Mouse (Mus musculus): Measurements from ENCODE around the gene Nav1.
A peak's percentile ranks its signal among the peaks of the same experiment; 100 is the strongest.
"Not testable (repeated sequence)": the region's sequence is repeated elsewhere in the genome, so short reads cannot be mapped to it uniquely, and the experiment has no call there.

Gene Nav1

DNA sequence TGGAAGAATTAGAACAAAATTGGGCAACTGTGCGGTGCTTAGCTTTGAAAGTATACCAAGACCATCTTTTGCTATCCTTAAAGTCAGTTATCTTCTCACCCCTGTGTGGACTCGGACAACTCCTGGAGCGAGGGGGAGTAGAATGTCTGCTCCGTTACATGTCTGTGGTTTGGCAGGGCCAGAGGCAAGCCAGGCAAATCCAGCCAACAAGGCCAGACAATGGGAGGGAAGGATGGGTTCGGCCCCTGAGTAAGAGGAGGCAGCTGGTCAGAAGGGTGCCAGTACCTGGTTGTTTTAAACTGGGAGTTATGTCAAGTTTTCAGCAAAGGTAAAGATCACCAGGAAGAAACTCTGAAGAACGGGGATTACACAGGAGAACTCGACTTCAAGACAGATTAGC lies 121.9 kb downstream of the Nav1 start:
- no peak for DNase-seq (ENCODE audit: low read depth)

GRCm38 (mm10) chr1:135484503-135485051 lies 122.5 kb downstream of the Nav1 start:
- not testable (repeated sequence) for DNase-seq (ENCODE audit: low read depth)

- no peak for DNase-seq (ENCODE audit: low read depth)
Measured at GRCm38 (mm10) chr1:135483971-135484370, 123.1 kb downstream of the Nav1 start.

DNA sequence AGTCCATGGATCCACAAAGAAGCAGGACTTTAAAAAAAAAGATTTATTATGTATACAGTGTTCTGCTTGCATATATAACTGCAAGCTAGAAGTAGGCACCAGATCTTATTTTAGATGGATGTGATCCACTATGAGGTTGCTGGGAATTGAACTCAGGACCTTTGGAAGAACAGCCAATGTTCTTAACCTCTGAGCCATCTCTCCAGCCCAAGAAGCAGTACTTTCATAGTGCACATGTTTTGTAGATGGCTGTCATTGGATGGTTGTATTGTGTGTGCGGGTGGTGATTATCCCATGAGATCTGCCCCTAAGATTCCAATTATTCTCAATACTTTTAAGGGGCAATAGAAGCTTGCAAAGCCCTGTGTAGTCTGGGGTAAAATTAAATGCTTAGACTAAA lies 124.4 kb downstream of the Nav1 start:
- no peak for DNase-seq (ENCODE audit: low read depth)

- DNase-seq (ENCODE audit: low read depth): no peak
Measured at GRCm38 (mm10) chr1:135481656-135482055, 125.4 kb downstream of the Nav1 start.

DNA sequence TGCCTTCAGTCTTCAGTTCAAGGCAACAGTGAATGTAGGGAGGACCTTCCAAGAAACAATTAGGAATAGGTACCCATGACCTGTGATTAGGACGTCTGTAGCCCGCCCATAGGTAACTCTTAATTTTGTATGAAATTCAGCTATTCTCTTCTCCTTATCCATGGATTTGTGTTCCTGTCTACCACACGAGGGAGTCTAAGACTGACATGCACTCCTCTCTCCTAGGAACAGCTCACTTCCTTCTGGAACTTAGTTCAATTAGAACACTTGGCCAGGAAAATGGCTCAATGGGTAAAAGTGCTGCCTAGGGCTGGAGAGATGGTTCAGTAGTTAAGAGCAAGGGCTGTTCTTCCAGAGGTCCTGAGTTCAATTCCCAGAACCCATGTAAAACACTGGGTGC lies 126.3 kb downstream of the Nav1 start:
- no peak for DNase-seq (ENCODE audit: low read depth)

- no peak for DNase-seq (ENCODE audit: low read depth)
Measured at GRCm38 (mm10) chr1:135475571-135475895, 131.6 kb downstream of the Nav1 start.

DNA sequence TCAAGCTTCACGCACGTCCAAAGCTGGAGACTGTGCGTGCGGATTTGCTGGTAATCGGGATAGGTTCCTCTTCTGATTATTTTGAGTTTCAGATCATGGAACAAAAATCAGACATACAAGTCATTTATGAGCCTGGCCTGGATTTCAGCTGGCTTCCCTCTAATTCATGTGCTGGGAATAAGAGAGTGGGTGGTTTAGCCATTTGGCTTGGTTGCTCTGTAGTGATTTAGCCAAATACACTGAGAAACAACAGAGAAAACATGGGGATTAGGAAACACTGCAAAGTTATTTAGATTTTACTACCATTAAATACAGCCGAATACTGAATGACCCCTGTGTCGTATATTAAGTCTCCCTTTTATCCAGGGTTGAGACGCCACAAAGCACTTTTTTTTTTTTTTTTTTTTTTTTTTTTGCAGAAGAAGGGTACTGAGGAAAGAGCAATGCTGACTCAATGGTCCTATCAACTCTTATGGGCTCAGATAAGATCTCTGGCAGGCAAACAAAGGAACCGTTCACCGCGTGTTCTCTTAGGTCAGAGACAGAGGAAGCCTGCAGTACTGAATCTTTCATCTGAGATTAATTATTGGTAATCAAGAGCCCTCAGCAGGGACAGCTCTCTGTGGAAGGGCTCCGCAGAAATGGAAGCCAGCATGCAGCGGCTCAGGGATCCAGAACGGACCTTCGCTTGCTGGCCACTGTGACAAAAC lies 132.1 kb downstream of the Nav1 start:
- DNase-seq (ENCODE audit: low read depth): peak; percentile 54

GRCm38 (mm10) chr1:135472536-135472935 lies 134.6 kb downstream of the Nav1 start:
- no peak for DNase-seq (ENCODE audit: low read depth)

- DNase-seq (ENCODE audit: low read depth): peak; percentile 50
Measured at GRCm38 (mm10) chr1:135471742-135472141, 135.4 kb downstream of the Nav1 start.

- DNase-seq (ENCODE audit: low read depth): no peak
Measured at GRCm38 (mm10) chr1:135470546-135470945, 136.5 kb downstream of the Nav1 start.

DNA sequence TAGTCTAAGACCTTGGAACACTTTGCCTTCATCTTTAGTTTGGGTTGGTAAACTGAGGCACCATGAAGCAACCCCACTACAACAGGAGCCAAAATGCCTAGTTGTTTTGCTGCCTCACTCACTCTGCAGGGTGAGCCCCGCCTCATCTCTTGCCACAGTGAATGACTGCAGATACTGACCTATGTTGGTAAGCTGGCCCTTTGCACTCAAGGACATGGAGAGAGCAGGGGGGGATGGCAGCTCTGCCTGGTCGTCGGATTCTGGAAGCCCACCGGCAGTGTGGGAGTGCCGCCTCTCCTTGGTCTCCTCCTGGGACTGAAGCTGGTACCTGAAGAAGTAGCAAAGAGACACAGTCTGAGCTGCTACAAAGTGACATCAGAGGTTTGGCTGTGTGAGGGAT lies 139.6 kb downstream of the Nav1 start:
- DNase-seq (ENCODE audit: low read depth): no peak

GRCm38 (mm10) chr1:135466935-135467334 lies 140.2 kb downstream of the Nav1 start:
- peak; percentile 93 for DNase-seq (ENCODE audit: low read depth)

- no peak for DNase-seq (ENCODE audit: low read depth)
Measured at GRCm38 (mm10) chr1:135465734-135466133, 141.4 kb downstream of the Nav1 start.

DNA sequence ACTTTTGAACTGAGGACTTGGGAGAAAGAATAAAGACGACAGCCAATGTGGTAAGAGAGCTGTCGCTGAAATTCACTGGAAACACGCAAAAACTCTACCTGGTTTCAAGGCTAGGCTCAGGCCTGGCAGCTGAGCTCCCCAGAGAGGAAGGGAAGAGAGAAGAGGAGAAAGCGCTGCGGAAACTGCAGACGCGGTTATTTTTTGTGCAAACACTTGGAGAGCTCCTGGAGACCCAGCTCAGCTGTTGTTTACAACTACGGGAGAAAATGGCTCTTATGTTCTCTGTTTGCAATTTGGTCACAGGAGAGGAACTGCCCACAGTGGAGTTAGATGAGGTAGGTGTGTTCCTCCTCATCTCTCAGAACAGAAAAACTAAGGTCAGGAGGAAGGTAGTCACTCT lies 144.4 kb downstream of the Nav1 start:
- DNase-seq (ENCODE audit: low read depth): no peak

DNA sequence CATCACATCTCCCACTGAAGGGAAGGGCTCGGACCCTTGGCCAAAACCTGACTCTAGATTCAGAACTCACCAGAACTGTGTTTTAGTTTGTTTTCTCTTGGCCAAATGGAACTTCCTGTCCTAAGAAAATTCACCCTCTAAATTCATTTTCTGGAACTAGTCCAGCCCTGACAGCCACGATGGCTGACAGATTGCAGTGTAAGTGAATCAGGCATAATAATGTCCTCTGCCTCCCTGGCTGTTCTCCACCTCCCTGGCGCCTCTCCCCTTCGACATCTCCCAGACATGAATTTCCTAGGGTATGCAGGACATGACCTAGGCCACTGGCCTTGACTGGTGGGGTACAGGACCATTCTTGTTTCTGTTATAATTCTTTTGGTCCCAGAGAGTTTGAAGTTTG lies 144.8 kb downstream of the Nav1 start:
- DNase-seq (ENCODE audit: low read depth): no peak

DNA sequence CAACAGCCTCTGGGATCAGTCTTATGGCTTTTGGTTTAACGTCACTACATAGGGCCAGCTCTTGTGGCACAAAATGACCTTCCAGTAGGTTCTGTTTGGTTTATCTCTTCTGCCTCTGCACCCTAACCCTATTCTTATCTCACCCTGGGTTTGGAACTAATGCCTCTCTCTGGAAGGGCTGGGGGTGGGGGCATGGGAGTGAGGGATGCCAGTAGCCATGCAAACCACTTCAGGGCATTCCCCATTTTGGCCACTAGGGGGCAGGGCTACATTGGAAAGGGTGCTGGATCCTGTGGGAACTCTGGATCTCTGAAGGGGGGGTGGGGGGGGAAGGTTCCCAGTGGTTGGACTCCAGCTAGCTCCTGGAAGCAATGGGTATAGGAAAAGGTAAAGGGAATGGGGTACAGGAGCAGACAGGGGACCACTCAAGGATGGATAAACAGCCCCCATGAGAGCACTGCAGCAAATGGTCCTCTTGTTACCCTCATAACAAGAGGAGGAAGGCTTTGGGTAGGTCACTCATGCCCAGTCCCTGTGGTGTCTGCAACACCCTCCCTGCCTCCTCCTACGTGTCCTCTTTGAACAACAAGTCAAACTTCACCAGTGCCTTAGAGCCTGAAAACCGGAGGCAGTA lies 145.9 kb downstream of the Nav1 start:
- DNase-seq (ENCODE audit: low read depth): peak; percentile 85

- no peak for DNase-seq (ENCODE audit: low read depth)
Measured at GRCm38 (mm10) chr1:135460521-135460920, 146.6 kb downstream of the Nav1 start.

GRCm38 (mm10) chr1:135457860-135458259 lies 149.2 kb downstream of the Nav1 start:
- DNase-seq (ENCODE audit: low read depth): no peak

GRCm38 (mm10) chr1:135452259-135452658 lies 154.8 kb downstream of the Nav1 start:
- DNase-seq (ENCODE audit: low read depth): peak; percentile 59

- no peak for DNase-seq (ENCODE audit: low read depth)
Measured at GRCm38 (mm10) chr1:135451419-135451818, 155.7 kb downstream of the Nav1 start.

DNA sequence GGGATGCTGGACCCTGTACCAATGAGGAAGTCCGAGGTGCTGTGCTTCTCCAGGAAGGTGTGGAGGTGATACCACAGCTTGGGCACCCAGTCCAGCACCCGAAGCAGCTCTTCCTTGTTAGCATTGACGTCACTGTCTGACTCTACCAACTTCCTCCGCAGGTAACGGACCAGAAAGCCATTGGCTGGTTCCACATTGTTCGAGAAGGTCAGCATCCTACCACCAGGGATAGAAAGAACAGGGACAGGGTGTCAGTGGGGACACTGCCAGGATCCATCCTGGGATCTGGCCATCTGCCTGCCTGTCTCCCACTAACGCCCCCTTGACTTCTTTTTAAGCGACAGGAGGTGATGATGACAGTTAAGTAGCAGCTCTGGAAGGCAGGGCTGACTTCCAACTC lies 157.2 kb downstream of the Nav1 start:
- DNase-seq (ENCODE audit: low read depth): no peak

DNA sequence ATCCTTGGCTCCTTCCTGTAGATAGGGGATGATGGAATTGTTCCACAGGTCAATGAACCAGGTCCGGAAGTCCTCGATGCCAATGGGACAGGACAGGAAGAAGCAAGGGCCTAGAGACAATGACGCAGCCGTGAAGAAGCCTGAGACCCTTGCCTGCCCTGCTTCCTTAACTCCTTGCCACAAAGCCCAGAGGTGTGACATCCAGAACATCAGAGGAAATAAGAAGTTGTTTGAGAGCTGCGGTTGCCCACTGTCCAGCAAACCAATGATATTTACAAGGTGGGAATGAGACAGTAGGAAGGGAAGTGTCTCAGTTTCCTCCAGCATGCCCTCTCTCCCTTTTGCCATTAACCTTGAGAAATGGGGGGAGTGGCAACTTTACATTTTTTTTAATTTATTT lies 158.2 kb downstream of the Nav1 start:
- DNase-seq (ENCODE audit: low read depth): no peak

GRCm38 (mm10) chr1:135443506-135443905 lies 163.6 kb downstream of the Nav1 start:
- no peak for DNase-seq (ENCODE audit: low read depth)
